Mouse (Mus musculus) liver, embryonic 14 days (tissue): ENCODE measurements around the gene Cnpy4. TPM values are rescaled to one million over a fixed set of nuclear protein-coding genes. Genes with fewer than 3 reads are reported as not detected.

Experiments
- polyA plus RNA-seq: library from polyadenylated mRNA; depleted of rRNA; stranded (reverse); fragments of >200 nt; gene quantifications from 2 replicates; pipeline ENCODE4 v1.2.3, GENCODE M21; 2012; rRNA removed

Gene Cnpy4
- 10.2 and 10.4 TPM in 2 replicates for polyA plus RNA-seq

GRCm38 (mm10) chr5:138186950-138187638 is at the start of gene Cnpy4, which contains the start of gene Taf6:
Gene Cnpy4, plus strand, starts transcription at chr5:138187485.
Gene Taf6, minus strand, starts transcription at chr5:138187451.

GRCm38 (mm10) chr5:138155443-138155976 is 31.8 kb upstream of the Cnpy4 start, which contains the start of gene Zfp113:
Gene Zfp113, minus strand, starts transcription at chr5:138155744.

GRCm38 (mm10) chr5:138160842-138161665 is 26.2 kb upstream of the Cnpy4 start, which contains the start of gene Cops6:
Gene Cops6, plus strand, starts transcription at chr5:138161071.

GRCm38 (mm10) chr5:138171695-138172491 is 15.4 kb upstream of the Cnpy4 start, which contains the start of the genes Ap4m1 and Mcm7:
Gene Ap4m1, plus strand, starts transcription at chr5:138172002.
Gene Mcm7, minus strand, starts transcription at chr5:138172422.

DNA sequence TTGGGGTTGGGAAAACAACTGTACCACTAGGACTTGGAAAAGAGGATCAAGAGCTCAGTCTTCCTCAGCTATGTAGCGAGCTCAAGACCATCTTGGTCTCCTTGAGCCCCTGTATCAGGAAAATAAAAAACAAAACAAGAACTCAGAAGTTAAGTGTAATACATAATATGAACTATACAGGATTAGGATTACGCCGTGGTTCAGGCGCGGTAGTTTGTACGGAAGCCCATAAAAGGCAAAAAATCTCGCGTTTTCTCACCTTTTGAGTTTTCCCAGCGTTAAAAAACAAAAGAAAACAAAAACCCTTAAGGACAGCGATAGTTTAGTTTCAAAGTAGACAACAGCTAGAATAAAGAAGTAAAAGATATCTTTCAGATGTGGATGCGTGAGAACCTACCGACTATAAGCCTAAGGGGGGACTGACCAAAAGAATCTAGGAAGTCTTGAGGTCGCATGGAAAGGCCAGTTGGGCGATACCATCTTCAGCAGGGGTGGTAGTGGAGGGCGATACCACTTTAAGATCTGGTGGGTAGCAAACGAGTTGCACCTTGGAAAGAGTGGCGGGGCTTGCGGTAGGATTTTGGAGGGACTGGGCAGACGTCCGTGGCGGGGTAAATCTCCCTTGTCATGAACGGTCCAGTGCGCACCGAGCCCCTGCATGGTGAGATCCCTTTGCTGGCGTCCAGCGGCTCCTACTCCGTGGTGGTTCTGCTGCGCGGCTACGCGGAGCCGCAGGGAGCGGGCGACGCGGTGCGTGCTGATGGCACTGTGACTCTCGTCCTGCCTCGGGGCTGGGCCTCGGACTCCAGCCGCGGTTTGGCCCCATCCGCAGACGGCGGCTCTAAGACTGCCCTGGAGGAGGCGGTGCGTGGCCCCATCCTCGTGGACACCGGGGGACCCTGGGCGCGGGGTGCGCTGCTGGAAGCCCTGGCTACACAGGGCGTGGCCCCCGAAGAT is 6.8 kb downstream of the Cnpy4 start, which contains the start of gene Mblac1:
Gene Mblac1, plus strand, starts transcription at position 544 of the 957 bp plus-strand sequence.

DNA sequence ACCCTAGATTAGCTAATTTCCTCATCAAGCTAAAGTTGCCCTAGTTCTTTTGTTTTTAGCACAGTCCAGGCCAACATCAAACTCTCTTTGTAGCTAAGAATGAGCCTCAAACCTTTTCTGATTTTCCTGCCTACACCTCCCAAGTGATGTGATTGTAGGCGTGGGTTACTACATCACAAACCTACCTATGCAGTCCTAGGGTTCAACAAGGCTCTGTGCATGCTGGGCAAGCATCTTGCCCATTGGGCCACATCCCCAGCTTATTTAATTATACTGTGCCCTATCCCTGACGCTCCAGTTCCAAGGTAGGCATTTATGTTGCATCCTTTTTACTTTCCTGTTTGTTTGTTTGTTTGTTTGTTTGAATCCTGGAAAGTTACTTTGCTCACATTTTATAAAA is 38.4 kb downstream of the Cnpy4 start, which contains the start of gene Nxpe5:
Gene Nxpe5, plus strand, starts transcription at position 199 of the 400 bp plus-strand sequence.

Other genes with a start within 250 kb of the Cnpy4 start
- gene Gjc3, start 224.4 kb upstream of the Cnpy4 start, polyA plus RNA-seq: 0.01 TPM in 2 replicates
- 2.0 and 2.4 TPM in 2 replicates for gene Azgp1, start 206.0 kb upstream of the Cnpy4 start, polyA plus RNA-seq
- not detected in 2 replicates for gene Smok3a, start 166.2 kb upstream of the Cnpy4 start, polyA plus RNA-seq
- gene Smok3b, start 166.1 kb upstream of the Cnpy4 start, polyA plus RNA-seq: not detected in 2 replicates
- gene Smok3c, start 134.3 kb upstream of the Cnpy4 start, polyA plus RNA-seq: not detected in 2 replicates
- 2.4 and 2.7 TPM in 2 replicates for gene Zkscan1, start 102.4 kb upstream of the Cnpy4 start, polyA plus RNA-seq
- gene Zscan21, start 70.6 kb upstream of the Cnpy4 start, polyA plus RNA-seq: 8.4 and 8.6 TPM in 2 replicates
- 1.1 and 1.3 TPM in 2 replicates for gene Zfp113, start 31.7 kb upstream of the Cnpy4 start, polyA plus RNA-seq
- gene Cops6, start 26.4 kb upstream of the Cnpy4 start, polyA plus RNA-seq: 59.9 and 71.7 TPM in 2 replicates
- gene Ap4m1, start 15.5 kb upstream of the Cnpy4 start, polyA plus RNA-seq: 11.7 and 12.6 TPM in 2 replicates
- gene Mcm7, start 15.1 kb upstream of the Cnpy4 start, polyA plus RNA-seq: 136 TPM in 2 replicates
- gene Taf6, start within 50 bp of the Cnpy4 start, polyA plus RNA-seq: 26.7 and 32.9 TPM in 2 replicates
- 1.9 TPM in 2 replicates for gene Mblac1, start 6.8 kb downstream of the Cnpy4 start, polyA plus RNA-seq
- 0.07 and 0.16 TPM in 2 replicates for gene Nxpe5, start 38.4 kb downstream of the Cnpy4 start, polyA plus RNA-seq
- gene Lamtor4, start 68.0 kb downstream of the Cnpy4 start, polyA plus RNA-seq: 34.9 and 35.6 TPM in 2 replicates
- 19.6 and 21.8 TPM in 2 replicates for gene BC037034, start 76.5 kb downstream of the Cnpy4 start, polyA plus RNA-seq
- 0.02 TPM in 1 of 2 replicates, not detected in the other for gene Gal3st4, start 85.4 kb downstream of the Cnpy4 start, polyA plus RNA-seq
- 0.02 TPM in 1 of 2 replicates, not detected in the other for gene Gm43720, start 92.5 kb downstream of the Cnpy4 start, polyA plus RNA-seq
- 1.4 and 2.2 TPM in 2 replicates for gene Gpc2, start 92.5 kb downstream of the Cnpy4 start, polyA plus RNA-seq
- gene Stag3, start 92.8 kb downstream of the Cnpy4 start, polyA plus RNA-seq: 2.3 and 4.1 TPM in 2 replicates
- gene Pvrig, start 154.5 kb downstream of the Cnpy4 start, polyA plus RNA-seq: 0.26 and 0.29 TPM in 2 replicates